Mouse (Mus musculus): ENCODE measurements at regions not wholly inside any gene's neighbourhood (a gene's known extent, or its start where the extent isn't known, plus 50 kb on each side); places are given as distances from the start of the nearest gene placed in this dataset.

DNA sequence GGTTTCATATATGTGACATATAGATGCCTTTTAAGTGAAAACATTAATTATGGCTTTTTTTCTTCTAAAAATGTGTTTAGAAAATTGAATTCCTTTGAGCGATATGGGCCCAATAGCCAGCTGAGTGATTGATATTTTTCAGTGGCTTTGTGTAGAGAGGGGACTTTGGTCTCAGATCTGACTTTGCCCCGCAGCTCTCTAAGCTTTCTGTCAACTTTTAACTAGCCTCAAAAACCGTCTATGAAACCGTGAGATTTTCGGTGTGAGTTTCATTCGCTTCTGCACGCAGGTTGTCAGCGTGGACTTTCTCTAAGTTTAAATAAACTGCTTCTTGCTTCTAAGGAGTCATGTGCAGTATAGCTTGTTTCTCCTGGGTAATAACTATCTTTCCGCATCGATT, 467.3 kb downstream of the Etnk1 start:
- CTCF ChIA-PET = no interaction called here
- POLR2A ChIA-PET = no interaction called here

DNA sequence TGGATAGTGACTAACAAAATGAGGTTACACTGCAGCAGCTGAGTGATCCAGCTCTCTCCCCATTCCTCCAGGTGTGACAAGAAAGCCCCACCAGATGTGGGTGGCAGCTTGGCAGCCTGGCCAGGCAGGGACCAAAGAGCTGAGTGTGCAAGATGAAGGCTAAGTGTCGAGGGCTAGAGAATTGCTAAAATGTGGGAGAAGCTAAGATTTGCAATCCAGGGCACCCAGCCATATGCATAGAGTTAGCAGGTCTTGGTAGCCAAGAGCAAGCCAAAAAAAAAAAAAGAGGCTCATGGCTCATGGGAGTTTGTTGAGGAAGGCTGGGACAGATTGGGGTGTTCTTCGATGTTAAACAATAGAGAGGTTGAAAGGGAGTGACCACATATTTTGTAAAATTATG, 468.0 kb downstream of the Etnk1 start:
- POLR2A ChIA-PET = no interaction called here
- CTCF ChIA-PET = no interaction called here

DNA sequence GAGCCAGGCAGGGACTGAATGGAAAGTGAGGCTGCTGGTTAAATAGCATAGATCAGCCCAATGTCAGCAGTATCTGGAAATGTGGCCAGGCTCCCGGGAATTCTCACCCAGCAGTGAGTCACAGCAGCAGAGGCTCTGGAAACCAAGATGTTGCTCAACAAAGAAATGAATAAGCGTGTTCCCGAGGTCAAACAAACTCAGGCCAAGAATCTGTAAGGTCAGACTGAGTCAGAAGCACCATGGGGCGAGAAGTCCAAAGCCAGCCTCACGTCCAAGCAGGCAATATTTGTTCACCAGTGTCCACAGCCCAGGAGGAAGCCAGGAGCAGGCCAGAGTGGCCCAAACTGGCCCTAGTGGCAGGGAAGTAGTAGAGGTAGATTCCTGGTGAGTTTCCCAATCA, 473.6 kb downstream of the Etnk1 start:
- CTCF ChIA-PET = no interaction called here
- POLR2A ChIA-PET = no interaction called here

DNA sequence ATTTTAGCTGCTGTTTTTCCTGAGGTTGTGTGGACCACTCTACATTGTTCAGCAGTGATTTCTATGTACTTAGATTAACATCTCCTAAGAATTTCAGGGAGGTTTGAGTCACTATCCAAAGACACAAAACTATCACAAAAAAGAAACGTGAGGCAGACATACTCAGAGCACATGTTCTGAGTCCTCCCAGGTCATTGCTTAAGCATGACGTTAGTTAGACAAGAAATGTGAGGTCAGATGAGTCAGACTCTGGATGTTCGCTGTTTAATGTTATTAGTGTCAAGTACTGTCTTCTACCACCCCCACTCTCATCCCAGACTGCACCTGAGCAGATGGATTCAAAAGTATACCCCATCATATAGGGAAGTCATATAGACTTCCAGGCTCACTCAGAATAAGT, 475.0 kb downstream of the Etnk1 start:
- POLR2A ChIA-PET = no interaction called here
- CTCF ChIA-PET = no interaction called here

DNA sequence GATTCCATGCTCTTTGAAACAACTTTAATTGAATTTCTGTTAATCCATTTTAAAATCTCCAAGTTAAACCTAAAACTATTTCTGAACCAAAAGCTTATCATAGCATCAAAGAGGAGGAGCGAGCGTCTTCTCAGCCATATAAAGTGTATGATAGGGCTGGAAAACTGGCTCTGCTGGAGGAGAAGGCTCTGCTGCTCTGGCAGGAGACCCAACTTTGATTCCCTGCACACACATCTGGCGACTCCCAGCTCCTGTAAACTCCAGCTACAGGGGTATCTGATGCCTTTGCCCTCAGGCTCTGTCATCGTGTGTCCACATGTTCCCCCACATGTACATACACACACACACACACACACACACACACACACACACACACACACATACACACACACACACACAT, 479.0 kb downstream of the Etnk1 start:
- POLR2A ChIA-PET = interaction anchor here in 1 of 4 experiments (0.9 kb wide), 1 partner anchor 11 kb away, joined by 3 read pairs; no protein-coding TSS in a partner anchor
- CTCF ChIA-PET = no interaction called here

DNA sequence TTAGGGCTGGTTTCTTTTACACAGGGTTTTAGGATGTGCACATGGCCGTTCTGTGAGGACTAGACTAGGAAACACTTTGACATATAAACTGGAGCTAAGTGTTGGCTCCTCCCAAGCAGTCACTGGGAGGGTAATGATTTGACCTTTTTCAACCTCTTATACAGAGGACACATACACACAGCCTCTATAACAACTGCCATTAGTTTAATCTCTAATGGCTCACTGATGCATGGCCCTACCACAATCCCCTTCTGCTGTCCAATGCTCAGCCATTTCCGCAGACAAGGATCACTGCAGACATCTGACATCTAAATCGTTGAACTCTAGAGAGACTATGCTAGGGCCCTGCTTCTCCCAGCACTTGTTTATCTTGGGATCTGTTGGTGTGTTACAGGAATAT, 481.5 kb downstream of the Etnk1 start:
- ChIA-PET CTCF (no interaction called here), POLR2A (no interaction called here)

DNA sequence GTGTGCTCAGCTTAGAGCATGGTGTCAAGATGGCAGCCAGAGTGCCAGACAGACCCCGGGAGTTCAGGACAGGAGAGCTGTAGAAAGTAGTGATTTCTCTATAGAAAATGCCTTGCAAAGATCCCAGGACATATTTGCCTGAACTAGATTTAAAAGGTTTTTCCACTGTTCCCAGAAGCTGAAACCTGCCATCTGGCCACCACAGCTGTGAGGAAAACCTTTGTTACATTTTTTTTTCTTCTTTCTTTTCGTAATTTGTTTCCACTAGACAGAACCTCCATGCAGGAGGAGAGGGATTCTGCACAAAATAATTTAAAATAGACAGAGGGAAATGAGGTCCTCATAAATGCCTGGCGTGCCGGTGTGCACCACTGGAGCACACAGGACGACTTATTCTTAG, 489.6 kb downstream of the Etnk1 start:
- CTCF ChIA-PET = no interaction called here

DNA sequence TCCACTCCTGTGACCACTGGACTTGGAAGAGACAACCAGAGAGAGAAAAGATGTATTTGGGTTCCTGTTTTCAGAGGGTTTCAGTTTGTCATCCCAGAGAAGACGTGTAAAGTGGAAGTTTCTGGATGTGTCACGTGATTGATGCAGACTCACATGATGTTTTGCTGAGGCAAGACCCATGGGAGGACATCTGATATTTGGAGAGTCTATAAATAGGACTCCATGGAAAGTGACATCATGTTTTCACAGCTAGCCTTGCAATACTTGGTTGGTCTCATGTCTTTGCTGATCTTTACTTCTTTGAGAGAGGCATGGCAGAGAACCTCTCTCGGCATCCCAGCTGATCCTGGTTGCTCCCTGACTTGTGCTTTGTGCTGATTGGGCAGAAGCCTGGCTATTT, 493.8 kb downstream of the Etnk1 start:
- ChIA-PET CTCF (no interaction called here), POLR2A (no interaction called here)

More for the DNA sequence above, 489.6 kb downstream of the Etnk1 start:
- POLR2A ChIA-PET = interaction anchor here in 1 of 4 experiments (1.6 kb wide), 1 partner anchor 11 kb away, joined by 3 read pairs; no protein-coding TSS in a partner anchor

DNA sequence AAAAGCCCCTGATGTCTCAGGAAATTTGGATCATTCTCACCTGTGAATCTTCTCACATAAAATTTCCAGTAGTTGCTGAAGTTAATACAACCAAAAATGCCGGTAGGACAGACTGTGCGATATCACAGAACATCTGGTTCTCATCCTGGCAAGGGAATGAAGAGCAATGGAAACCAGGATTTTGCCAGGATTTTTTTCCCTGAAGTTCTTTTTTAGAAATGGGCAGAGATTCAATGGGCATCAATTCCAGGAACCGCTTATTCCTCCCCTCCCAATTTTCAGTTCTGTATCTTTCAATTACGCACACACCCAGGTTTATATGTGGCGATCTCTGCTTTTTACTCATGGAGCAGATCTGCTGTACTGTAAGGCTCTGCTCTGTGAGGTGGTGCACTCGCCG, 496.3 kb downstream of the Etnk1 start:
- CTCF ChIA-PET = no interaction called here
- POLR2A ChIA-PET = no interaction called here

DNA sequence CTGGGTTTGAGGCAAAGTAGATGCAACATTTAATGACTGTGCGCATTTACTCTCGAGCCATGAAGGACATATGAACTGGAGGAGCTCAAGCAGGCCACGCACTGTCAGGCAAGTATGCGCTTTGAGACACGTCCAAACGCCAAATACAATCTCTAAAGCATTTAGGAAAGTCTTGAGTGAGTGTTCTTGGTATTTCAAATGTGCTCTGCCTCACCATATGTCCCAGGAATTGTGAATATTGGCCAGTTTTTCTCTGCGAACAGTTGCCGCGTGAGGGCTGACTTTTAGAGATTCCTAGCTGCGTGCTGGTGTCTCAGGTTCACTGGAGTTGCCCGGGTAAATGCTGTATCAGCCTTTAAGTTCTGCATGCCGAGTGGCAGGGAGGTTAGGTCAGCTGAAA, 498.4 kb downstream of the Etnk1 start:
- ChIA-PET CTCF (no interaction called here), POLR2A (no interaction called here)

DNA sequence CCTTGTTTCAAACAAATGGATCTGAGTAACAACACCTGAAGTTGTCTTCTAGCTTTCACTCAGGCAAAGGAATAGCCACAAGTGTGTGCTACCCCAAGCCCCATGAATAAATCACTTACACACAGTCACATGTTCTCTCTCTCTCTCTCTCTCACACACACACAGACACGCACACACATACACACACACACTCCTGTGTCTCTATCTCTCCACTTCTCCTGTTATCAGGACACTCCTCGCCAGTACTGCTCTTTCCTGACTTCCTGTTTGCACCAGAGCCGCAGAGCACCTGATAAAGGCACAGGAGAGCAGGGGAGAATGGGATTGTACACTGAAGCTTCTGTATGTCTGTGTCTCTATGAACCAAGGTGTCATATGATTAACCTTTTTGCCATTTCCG, 501.5 kb downstream of the Etnk1 start:
- ChIA-PET CTCF (no interaction called here), POLR2A (no interaction called here)

DNA sequence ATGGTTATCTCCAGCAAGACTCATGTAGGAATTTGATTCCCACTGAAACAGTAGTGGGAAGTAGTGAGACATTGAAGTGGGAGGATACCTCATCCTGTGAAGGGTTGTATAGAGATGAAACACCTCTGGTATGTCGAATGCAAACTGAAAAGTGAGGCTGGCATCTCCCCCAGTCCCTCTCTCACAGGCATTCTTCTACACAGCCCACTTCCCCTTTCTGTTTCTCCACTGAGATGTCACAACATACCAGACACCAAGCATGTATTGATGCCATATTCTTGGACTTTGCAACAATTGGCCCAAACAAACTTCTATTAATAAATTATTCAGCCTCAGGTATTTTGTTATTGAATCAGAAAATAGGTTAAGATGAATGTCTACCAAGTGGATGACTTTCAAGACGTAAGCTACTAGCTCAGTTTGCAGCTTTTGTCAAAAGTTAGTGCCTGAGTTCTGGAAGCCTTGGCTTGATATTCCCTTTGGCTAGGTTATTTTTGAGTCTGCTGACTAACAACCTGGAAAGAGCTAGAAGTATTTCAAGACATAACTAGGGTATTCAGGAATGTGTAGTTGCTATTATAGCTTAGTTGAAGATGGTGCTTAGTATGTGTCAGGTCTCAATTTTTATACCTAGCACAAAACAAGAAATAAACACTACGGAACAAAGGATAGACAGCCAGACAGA, 502.6 kb downstream of the Etnk1 start:
- CTCF ChIA-PET = no interaction called here
- POLR2A ChIA-PET = no interaction called here

DNA sequence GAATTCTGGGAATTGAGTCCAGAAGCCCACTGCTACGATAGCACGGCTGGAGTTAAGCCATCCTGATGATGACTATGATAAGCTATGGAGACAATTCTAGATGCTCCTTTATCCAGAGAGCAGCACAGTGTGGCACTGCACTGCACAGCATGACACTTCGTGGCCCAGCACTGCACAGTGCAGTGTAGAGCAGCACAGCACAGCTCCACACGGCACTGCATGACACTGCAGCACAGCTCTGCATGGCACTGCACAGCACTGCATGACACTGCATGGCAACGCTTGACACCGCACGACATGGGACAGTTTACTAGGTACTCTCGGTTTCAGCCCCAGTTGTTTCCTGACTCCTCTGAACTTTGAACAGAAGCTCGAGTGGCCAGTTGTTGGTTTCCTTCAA, 523.1 kb downstream of the Etnk1 start:
- CTCF ChIA-PET = no interaction called here

DNA sequence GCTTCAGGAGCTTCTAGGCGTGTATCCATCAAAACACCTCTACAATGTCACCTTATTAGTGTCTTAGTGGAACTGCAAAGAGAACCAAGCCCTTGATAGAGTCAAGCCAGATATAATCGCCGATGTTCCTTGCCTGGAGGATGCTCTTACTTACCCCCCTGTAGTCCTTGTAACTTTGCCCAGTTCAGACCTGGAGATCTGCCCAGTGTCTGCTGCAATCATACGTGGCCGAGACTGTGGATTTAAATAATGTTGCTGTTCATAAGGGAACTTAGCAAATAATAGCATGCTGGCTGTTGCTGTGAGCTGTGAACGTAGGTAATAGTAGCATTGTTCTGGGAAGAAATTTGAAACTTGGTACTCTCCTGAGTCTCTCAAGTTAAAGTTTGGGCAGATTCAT, 523.8 kb downstream of the Etnk1 start:
- ChIA-PET POLR2A (no interaction called here), CTCF (interaction anchor here in 1 of 4 experiments (0.5 kb wide), 1 partner anchor 80 kb away, joined by 3 read pairs; no protein-coding TSS in a partner anchor)

More for the DNA sequence above, 523.1 kb downstream of the Etnk1 start:
- POLR2A ChIA-PET = no interaction called here

DNA sequence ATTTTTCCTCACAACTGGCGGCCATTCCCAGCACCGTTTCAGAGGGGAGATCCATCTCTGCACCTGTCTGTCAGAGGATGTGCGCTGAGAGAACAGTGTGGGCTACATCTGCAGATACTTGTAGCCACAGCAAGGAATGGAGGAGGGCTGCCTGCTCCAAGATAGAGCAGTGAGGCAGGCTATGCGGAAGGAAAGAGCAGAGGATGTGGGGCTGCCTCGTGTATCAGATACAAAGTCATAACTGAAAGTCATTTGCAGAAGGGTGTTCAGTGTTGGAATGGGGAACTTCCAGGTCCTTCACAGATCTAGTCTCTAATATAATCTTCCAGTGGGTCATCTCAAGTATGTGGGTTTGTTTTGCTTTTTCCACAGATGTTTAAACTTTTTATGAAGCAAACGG, 531.0 kb downstream of the Etnk1 start:
- POLR2A ChIA-PET = interaction anchor here in 1 of 4 experiments (0.6 kb wide), 1 partner anchor 917 kb away, joined by 3 read pairs; no protein-coding TSS in a partner anchor
- CTCF ChIA-PET = no interaction called here

DNA sequence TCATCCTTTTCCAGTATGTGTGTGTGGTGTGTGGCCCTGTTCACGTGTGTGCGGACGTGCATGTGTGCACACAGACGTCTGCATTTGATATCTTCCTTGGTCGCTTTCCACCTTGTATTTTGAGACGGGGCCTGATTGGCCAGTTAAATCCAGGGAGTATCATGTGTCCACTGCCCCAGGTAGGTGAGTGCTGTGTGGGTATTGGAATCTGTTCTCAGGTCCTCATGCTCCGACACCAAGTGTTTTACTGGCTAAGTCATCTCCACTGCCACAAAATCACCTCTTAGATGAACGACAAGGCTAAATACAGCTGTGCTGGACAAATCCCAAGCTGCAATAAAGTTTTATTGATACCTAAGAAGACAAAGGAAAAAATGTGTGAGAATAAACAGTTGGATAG, 537.0 kb downstream of the Etnk1 start:
- POLR2A ChIA-PET = no interaction called here
- CTCF ChIA-PET = no interaction called here

DNA sequence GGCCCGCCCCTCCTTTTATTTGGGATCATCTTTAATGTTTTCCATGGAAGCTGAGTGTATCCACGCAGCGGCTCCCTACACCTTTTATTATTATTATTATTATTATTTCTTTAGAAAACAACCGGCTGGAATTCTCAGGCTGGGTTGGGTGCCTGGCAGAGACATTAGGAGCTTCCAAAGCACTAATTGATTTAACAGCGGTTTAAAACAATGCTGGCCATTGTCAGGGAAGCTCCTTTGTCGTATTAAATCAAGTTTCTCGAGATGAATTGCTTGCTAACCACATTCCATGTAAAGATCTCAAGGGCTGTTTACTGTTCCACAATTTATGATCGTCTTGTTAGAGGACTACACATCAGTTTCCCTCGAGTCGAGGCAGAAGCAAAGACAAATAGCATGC, 539.4 kb downstream of the Etnk1 start:
- ChIA-PET POLR2A (no interaction called here), CTCF (no interaction called here)

DNA sequence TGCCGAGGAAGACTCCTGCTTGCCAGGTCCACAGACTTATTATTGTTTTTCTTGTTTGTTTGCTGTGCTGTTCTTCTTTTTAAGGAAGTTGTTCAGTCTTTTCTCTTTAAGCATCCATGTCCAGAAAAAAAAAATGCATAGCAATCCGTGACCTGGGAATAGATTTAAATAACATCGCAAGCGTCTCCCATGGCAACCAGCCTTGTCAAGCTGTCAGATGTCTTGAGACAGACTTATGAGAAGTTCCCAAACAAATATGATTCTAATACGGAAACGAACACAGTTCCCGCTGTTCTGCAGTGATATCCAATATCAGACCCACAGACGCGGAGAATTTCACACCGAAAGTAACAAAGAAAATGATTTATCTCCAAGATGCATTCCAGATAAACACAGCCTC, 547.4 kb downstream of the Etnk1 start:
- ChIA-PET CTCF (interaction anchor here in 1 of 4 experiments (0.7 kb wide), 1 partner anchor 837 kb away, joined by 7 read pairs; no protein-coding TSS in a partner anchor), POLR2A (no interaction called here)

DNA sequence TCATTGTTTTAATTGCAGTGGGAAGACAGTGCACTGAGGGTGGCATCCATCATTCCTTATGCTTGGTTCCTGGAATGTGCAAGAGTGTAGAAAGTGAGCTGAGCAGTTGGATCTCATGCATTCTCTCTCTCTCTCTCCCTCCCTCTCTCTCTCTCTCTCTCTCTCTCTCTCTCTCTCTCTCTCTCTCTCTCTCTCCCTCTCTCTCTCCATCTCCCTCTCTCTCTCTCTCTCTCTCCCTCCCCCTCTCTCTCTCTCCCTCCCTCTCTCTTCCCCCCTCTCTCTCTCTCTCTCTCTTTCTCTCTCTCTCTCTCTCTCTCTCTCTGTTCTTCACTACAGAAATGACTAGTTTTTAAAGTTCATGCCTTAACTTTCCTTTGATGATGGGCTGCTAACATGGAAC, 583.1 kb downstream of the Etnk1 start:
- ChIA-PET CTCF (no interaction called here), POLR2A (no interaction called here)

DNA sequence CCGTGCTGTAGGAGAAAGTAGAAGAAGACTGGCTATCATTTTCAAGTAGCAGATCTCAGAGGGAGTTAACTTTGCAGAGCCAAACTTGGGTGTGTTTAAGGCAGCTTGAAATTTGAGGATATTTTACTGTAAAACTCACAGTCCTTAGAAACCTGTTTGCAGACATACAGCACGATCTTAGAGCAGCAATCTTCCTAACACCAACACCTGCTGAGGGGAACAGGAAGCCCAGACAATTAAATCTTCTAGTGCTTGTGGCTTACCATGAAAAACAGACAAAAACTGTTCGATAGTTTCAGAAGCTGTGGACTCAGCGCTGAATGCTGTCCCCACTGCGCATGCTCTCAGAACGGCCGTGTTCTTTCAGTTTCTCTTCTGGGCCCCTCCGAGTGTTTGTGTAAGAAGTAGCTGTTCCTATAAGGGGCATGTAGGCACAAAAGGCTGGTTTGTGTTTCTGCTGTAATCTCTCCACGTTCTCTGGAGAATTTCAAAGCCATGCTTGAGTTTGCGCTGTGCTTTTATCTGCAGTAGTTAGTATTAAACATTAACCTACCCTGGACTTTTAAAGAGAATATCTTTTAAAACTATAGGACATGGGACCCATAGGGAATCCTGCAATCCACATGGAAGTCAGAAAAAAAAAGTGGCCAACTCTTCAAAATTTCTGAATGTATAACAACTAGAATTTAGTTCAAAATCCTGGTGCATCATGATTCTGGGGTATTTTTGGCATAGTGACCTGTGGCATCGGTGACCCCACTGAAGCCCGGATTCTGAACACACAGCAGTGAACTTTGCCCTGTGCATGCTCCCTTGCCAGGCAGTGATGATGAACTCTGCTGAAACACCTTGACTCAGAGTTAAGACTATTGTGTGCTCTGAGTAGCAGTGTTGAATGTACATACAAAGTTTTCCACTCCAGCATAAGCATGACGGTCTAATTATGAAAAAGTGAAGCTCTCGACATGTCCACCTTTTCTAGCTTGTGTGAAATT, 584.4 kb downstream of the Etnk1 start:
- POLR2A ChIA-PET = no interaction called here

DNA sequence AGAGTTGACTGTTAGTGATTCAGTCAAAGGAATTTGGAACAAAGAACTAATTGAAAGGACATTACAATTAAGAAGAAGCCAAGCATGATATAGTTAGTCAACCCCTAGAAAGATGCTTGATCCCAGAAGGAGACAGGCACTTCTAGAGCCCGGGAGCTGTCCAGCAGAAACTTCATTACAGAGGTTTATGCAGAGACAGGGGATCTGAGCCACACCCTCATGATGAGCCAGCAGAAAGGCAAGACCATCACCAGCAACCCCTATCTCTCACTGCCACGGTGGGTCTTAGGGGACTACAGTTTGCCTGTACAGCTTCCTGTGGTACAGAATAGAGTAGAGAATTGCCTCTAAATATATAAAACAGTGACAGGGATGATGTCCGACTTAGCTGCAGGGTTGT, 590.4 kb downstream of the Etnk1 start:
- ChIA-PET POLR2A (no interaction called here), CTCF (no interaction called here)

More for the DNA sequence above, 584.4 kb downstream of the Etnk1 start:
- CTCF ChIA-PET = no interaction called here
